Mouse (Mus musculus) forebrain, embryonic 13.5 days (tissue): Measurements from ENCODE around the gene Ngly1. TPM values are rescaled to one million over a fixed set of nuclear protein-coding genes. Genes with fewer than 3 reads are reported as not detected.

ENCODE experiments used
- ATAC-seq: fragments of 200-750 bp; cut with Nextera tagmentation; 2 replicates; pipeline ENCODE4 v1.8.0; 2017
- H3K27ac ChIP-seq: fragments of 300-500 bp; sonication (generic); 2 replicates; pipeline ENCODE4 v1.5.1; 2015; ENCODE audit warnings: inconsistent platforms, mild to moderate bottlenecking, moderate library complexity
- H3K27me3 ChIP-seq: fragments of 300-500 bp; sonication (generic); 2 replicates; pipeline ENCODE4 v1.6.1; 2015; ENCODE audit warnings: mild to moderate bottlenecking, inconsistent platforms
- H3K36me3 ChIP-seq: fragments of 300-500 bp; sonication (generic); 2 replicates; pipeline ENCODE4 v1.6.1; 2015; ENCODE audit warnings: mild to moderate bottlenecking, inconsistent platforms; ENCODE audit not compliant: poor library complexity, severe bottlenecking
- H3K4me1 ChIP-seq: fragments of 300-500 bp; sonication (generic); 2 replicates; pipeline ENCODE4 v1.6.1; 2015; ENCODE audit warnings: inconsistent platforms
- H3K4me2 ChIP-seq: fragments of 300-500 bp; sonication (generic); 2 replicates; pipeline ENCODE4 v1.6.1; 2015; ENCODE audit warnings: inconsistent platforms, mild to moderate bottlenecking, moderate library complexity
- H3K4me3 ChIP-seq: fragments of 300-500 bp; sonication (generic); 2 replicates; pipeline ENCODE4 v1.5.1; 2015; ENCODE audit warnings: mild to moderate bottlenecking, inconsistent platforms
- H3K9ac ChIP-seq: fragments of 300-500 bp; sonication (generic); 2 replicates; pipeline ENCODE4 v1.6.1; 2015; ENCODE audit warnings: mild to moderate bottlenecking, inconsistent platforms
- H3K9me3 ChIP-seq: fragments of 300-500 bp; sonication (generic); replicated peaks from 2 replicates; pipeline ENCODE4 v1.6.1; 2016; ENCODE audit warnings: inconsistent platforms
- WGBS: fragments of 180-500 bp; shearing (Covaris S2); methylation state at CpG from one replicate; pipeline ENCODE4 v1.1.7; 2015; 5-methylcytosine and 5-hydroxymethylcytosine counted together
- polyA plus RNA-seq: library from polyadenylated mRNA; unstranded; fragments of >200 nt; fragmentation: Nextera tagmentation; extraction: Ambion mirVana; gene quantifications from 2 replicates; pipeline ENCODE4 v1.2.1, GENCODE M21; 2015

The Ngly1 gene
- 26.9 and 30.6 TPM in 2 replicates for polyA plus RNA-seq

DNA sequence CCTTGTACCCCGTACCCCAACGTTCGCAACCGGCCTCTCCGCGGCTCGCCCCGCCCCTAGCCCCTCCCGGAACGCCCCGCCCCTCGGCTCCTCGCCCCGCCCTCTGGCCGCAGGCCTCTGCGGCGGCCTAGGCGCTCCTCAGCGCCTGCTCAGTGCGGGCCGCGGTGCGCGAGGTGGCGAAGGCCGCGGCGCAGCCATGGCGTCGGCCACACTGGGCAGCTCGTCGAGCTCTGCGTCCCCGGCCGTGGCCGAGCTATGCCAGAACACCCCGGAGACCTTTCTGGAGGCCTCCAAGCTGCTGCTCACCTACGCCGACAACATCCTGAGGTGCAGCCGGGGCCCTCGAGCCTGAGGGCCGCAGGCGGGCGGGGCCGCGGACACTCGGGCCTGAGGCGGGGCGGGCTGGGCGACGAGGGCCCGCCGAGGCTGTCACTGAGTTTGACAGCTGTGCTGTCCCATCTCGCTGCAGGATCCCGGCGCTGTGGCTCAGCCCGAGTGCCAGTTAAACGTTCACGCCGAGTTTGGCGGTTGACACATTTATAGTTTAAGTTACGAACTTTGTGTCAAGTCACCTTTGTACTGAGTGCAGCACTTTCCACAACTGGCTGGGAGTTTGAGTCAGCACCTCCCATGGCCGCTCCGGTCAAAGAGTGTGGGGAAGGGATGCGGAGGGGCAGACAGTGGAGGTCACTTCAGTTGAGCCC, at the start of gene Ngly1, which contains the start of gene Oxsm:
Ngly1 (plus strand) TSS at position 110 of the 704 bp plus-strand sequence.
Oxsm (minus strand) TSS at position 638 of the 704 bp plus-strand sequence.
- H3K9ac ChIP-seq = peak within 1 kb of the TSS; percentile 91
- peak within 1 kb of the TSS; percentile 75 for H3K27ac ChIP-seq
- peak; percentile 99 for ATAC-seq
- H3K4me3 ChIP-seq = peak within 1 kb of the TSS; percentile 73
- WGBS = under 1% methylated on average over 55 of the region's 65 CpGs
- no peaks in the 10 kb centered on the region for H3K36me3 ChIP-seq
- peak within 1 kb of the TSS; percentile 73 for H3K4me2 ChIP-seq
- H3K4me1 ChIP-seq = peaks cover 9% of the 10 kb centered on the region
- H3K9me3 ChIP-seq = no peaks in the 10 kb centered on the region
- H3K27me3 ChIP-seq = no peaks in the 10 kb centered on the region

DNA sequence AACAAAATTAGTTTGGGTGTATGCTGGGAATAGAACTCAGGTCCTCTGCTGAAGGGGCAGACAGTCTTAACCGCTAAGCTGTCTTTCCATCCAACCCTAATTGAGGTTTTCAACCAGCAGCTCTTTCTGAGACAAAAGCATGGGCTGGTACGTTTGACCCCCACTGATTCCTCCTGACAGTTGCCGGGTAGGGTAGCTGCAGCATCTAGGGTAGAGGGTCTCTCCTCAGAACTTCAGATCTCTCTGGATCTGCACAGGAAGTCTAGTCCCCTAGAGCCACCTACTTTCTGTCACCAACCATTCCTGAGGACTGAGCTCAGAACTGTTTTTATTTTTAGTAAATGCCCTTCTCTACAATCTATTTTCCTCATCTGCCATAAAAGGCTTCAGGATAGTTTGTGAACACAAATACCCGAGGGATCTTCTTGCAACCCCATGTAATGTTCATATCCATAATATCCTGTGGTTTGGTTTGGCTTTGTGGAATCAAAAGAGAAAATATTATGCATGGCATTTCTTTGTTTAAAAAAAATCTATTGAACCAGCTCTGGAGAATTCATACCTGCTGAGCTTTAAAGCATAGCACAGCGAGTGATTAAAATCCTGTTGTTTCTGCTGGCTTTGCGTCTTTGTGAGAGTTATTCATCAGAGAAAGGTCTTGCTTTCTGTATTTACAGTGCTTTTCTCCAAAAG, 48.7 kb upstream of the Ngly1 start:
- WGBS = 1% methylated on average over 6 of the region's 6 CpGs
- H3K36me3 ChIP-seq = no peaks in the 10 kb centered on the region
- no peak overlapping the region for H3K9ac ChIP-seq

DNA sequence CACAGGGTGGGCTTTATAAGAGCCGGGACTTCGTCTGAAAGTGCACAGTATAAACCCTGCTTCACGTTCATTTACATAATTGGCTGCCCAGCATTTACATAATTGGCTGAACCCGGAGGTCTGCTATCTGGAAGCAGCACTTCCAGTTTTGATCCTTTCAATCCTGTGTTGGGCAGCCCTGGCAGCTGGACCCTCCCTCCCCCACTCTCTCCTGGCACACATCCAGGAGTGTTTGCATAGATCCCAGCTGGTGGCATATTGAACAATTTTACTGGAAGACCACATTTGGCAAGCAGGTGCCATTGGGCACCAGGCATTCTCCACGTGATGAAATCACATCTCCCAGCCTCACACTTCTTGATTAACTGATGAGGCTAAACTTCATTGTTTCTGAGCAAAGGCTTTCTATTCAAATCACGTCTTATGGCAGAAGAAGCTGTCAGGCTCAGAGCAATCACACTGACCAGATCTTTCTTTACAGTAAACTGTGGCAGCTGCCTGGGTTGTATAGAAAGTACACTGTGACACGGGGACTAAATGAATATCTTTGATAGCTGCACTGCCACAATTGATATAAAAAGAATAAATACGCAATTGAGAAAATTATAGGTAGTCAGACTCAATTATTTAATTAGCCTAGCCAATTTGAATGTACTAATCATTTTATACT, 48.0 kb upstream of the Ngly1 start:
- Histone ChIP-seq H3K4me1 (peaks cover 30% of the 10 kb centered on the region), H3K9ac (no peak overlapping the region), H3K4me3 (no peak overlapping the region), H3K27ac (peak overlapping the region; percentile 88), H3K9me3 (no peaks in the 10 kb centered on the region), H3K36me3 (no peaks in the 10 kb centered on the region), H3K27me3 (no peaks in the 10 kb centered on the region), H3K4me2 (peak overlapping the region; percentile 48)
- 3% methylated on average over 8 of the region's 8 CpGs for WGBS
- ATAC-seq = peak; percentile 97

More for the DNA sequence above, 48.7 kb upstream of the Ngly1 start:
- ATAC-seq = peak; percentile 19; the same call in 1 of the 2 replicates
- Histone ChIP-seq H3K27ac (peak overlapping the region; percentile 88), H3K27me3 (no peaks in the 10 kb centered on the region), H3K4me2 (peak overlapping the region; percentile 48), H3K9me3 (no peaks in the 10 kb centered on the region), H3K4me1 (peaks cover 30% of the 10 kb centered on the region), H3K4me3 (no peak overlapping the region)

DNA sequence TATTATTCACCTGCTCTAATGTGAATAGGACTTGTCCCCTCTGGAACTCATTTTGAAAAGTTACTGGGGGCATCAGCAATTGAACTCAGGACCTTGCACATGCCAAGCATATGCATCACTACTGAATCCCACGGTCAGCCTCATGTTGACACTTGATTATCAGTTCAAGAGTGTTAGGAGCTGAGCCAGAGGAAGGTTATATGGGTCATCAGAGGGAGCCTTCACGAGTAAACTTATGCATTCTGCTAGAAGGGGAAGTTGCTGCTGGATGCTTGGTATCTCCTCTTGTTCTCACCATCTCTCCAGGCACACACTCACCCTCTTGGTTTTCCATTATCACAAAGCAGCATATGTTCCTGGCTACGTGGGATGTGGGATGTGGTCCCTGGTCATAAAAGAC, 47.4 kb upstream of the Ngly1 start:
- H3K9me3 ChIP-seq = no peaks in the 10 kb centered on the region
- peaks cover 30% of the 10 kb centered on the region for H3K4me1 ChIP-seq
- no peaks in the 10 kb centered on the region for H3K36me3 ChIP-seq
- no peak overlapping the region for H3K4me3 ChIP-seq
- H3K4me2 ChIP-seq = no peak overlapping the region
- no peaks in the 10 kb centered on the region for H3K27me3 ChIP-seq
- peak; percentile 28 for ATAC-seq
- WGBS = 16% methylated on average over 3 of the region's 3 CpGs
- no peak overlapping the region for H3K9ac ChIP-seq
- H3K27ac ChIP-seq = peak overlapping the region; percentile 88

DNA sequence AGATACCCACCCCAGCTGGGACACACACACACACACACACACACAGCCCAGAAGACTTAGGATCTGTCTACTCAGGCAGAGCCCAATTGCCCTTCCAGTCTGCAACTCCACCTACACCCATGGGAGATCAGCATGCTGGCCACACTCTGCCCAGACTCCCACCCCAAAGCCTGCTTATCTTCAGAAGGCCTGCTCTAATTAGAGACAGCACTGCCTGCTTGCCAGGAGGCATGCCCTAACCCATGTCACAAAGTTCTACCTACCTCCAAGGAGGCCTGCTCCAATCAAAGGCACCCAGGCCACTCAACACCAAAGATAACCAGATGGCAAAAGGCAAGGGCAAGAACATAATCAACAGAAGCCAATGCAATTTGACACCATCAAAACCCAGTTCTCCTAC, 41.4 kb upstream of the Ngly1 start:
- H3K4me2 ChIP-seq = no peak overlapping the region
- no peak overlapping the region for H3K9ac ChIP-seq
- no peaks in the 10 kb centered on the region for H3K27me3 ChIP-seq
- H3K9me3 ChIP-seq = no peaks in the 10 kb centered on the region
- H3K36me3 ChIP-seq = no peaks in the 10 kb centered on the region
- no peak overlapping the region for H3K27ac ChIP-seq
- H3K4me1 ChIP-seq = peaks cover 2% of the 10 kb centered on the region; the same call in 1 of the 2 replicates
- no peak for ATAC-seq
- H3K4me3 ChIP-seq = no peak overlapping the region

DNA sequence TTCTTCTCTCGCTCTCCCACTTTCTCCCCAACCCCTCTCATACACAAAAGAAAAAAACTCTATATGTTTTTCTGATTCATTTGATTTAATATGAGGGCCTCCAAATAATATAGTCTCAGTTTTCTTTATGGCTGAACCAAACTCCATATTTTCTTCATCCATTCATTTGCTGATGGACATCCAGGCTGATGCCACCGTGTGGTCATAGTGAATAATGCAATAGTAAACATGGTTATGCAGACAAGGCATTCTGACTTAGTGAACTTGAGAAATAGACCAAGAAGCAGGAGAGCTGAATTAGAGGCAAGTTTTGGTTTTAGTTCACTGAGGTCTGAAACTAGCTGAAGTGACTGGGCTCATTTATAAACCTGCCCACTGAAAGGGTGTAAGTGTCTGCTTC, 30.1 kb upstream of the Ngly1 start:
- Histone ChIP-seq H3K27ac (no peak overlapping the region), H3K27me3 (no peaks in the 10 kb centered on the region), H3K4me1 (no peaks in the 10 kb centered on the region), H3K9ac (no peak overlapping the region), H3K4me2 (no peak overlapping the region), H3K4me3 (no peak overlapping the region), H3K9me3 (no peaks in the 10 kb centered on the region), H3K36me3 (no peaks in the 10 kb centered on the region)
- no peak for ATAC-seq
- 60% methylated on average over 2 of the region's 2 CpGs for WGBS

DNA sequence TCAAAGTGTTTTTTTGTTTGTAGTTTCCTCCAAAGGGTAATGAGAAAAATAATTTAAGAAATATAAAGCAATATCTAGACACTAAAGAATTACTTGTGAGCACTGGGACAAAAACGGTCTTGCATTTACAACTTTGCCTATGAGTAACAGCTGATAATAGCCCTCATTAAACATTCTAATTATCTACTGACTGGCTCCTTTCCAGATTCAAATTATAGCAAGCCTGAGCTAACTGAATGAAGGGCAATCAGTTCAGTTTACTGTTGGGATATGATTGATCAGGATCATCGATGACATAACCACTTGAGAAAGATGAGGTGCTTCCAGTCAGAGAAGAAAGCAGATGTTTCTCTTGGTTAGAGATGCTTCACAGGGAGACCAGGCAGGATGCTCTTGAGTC, 19.7 kb upstream of the Ngly1 start:
- ATAC-seq = peak; percentile 17; the same call in 1 of the 2 replicates
- 43% methylated on average over 2 of the region's 2 CpGs for WGBS

DNA sequence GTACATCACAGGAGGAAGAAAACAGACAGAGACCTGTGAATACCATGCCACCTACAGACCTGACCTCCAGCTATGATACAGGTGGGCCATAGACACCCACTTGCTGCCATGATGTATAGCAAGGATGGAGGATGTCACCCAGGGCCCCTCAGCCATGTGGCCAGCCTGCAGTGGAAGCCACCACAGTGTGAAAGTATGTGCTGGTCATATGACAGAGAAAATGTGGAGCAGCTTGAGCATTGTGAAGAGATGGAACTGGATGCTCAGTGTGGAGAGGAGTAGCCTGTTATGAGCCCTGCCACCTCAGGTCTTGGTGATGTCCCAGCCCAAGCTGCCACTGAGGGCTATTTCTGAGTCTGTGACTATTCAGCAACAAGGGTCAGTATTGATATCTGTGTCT, 18.5 kb upstream of the Ngly1 start:
- H3K27me3 ChIP-seq = no peaks in the 10 kb centered on the region
- H3K9ac ChIP-seq = no peak overlapping the region
- no peaks in the 10 kb centered on the region for H3K36me3 ChIP-seq
- no peak overlapping the region for H3K4me3 ChIP-seq
- H3K4me2 ChIP-seq = no peak overlapping the region
- H3K27ac ChIP-seq = no peak overlapping the region
- peak; percentile 64; the same call in 1 of the 2 replicates for ATAC-seq
- H3K4me1 ChIP-seq = peaks cover 8% of the 10 kb centered on the region; the same call in 1 of the 2 replicates
- no peaks in the 10 kb centered on the region for H3K9me3 ChIP-seq

More for the DNA sequence above, 19.7 kb upstream of the Ngly1 start:
- Histone ChIP-seq H3K36me3 (no peaks in the 10 kb centered on the region), H3K4me3 (no peak overlapping the region), H3K9ac (no peak overlapping the region), H3K4me2 (no peak overlapping the region), H3K27me3 (no peaks in the 10 kb centered on the region), H3K9me3 (no peaks in the 10 kb centered on the region), H3K27ac (no peak overlapping the region), H3K4me1 (peaks cover 8% of the 10 kb centered on the region; the same call in 1 of the 2 replicates)

DNA sequence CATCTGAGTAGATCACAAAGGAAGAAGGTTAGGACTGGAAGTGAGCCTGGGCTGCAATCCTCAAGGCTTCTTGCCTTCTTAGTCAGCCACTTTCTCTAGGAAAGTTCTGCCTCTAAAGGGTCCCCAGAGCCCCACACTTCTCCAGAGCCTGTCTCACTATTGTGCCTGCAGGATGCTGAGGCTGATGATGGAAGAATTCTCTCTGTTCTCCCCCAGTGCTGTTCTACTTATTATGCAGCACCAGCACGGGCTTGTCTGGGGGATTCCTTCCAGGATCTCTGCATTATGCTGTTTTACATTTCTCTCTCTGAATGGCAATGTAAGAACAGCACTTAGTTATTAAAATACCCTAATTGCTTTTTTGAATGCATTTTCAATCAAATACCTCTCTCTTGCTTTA, 15.6 kb upstream of the Ngly1 start:
- H3K27me3 ChIP-seq = no peaks in the 10 kb centered on the region
- H3K4me1 ChIP-seq = peaks cover 8% of the 10 kb centered on the region; the same call in 1 of the 2 replicates
- H3K36me3 ChIP-seq = 0 out of 2 replicates have a peak, but pooled peaks cover 6% of the 10 kb centered on the region
- no peak overlapping the region; the same call in 1 of the 2 replicates for H3K27ac ChIP-seq
- peaks cover 4% of the 10 kb centered on the region; the same call in 1 of the 2 replicates for H3K9me3 ChIP-seq
- no peak overlapping the region for H3K4me2 ChIP-seq
- 12% methylated on average over 1 of the region's 1 CpGs for WGBS
- ATAC-seq = no peak
- H3K9ac ChIP-seq = no peak overlapping the region
- no peak overlapping the region for H3K4me3 ChIP-seq

DNA sequence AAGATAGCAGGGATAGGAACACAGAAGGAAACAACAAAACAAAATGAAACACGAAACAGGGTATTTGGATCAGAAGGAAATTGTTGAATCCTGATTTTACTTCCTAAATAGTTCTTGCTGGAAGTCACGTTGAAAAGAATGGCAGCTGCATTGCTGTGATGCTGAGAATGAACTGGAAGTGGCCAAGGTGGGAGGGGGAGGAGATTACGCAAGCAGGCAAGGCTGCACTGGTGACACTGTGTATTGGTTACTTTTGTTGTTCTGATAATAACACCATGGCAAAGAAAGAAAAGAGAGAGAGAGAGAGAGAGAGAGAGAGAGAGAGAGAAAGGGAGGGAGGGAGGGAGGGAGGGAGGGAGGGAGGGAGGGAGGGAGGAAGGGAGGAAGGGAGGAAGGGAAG, 12.6 kb upstream of the Ngly1 start:
- H3K27ac ChIP-seq = no peak overlapping the region
- no peaks in the 10 kb centered on the region for H3K27me3 ChIP-seq
- H3K36me3 ChIP-seq = 0 out of 2 replicates have a peak, but pooled peaks cover 6% of the 10 kb centered on the region
- WGBS = 69% methylated on average over 3 of the region's 3 CpGs
- no peaks in the 10 kb centered on the region for H3K4me1 ChIP-seq
- no peak overlapping the region for H3K9ac ChIP-seq
- H3K4me2 ChIP-seq = no peak overlapping the region
- ATAC-seq = no peak
- peaks cover 4% of the 10 kb centered on the region; the same call in 1 of the 2 replicates for H3K9me3 ChIP-seq
- H3K4me3 ChIP-seq = no peak overlapping the region

DNA sequence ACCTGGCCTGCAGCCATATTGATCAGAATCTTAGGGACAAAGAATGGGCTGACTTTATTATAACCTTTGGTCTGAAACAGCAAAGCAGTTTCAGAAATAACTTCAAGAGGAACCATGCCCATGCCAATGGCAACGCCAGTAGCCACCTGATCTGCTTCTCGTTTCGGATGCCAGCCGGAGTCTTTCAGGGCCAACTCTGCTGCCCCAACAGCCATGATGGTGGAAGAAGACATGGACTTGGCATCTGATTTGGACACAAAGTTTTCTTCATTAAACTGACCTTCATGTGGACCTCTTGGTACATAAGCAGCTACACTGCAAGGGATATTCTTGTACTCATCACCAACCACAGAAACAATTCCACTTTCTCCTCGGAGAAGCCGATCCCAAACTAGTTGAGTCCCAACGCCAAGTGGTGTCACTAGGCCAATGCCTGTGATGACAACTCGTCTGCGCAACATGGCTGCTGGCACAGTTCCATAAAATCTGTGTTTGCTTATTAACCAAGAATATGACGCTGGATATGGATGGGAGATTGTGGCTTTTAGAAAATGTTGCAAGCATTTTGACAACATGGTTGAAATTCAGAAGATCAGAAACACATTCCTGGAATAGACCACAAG, 6.8 kb upstream of the Ngly1 start:
- Histone ChIP-seq H3K4me2 (peak overlapping the region; percentile 69), H3K9ac (no peak overlapping the region), H3K9me3 (peaks cover 2% of the 10 kb centered on the region; the same call in 1 of the 2 replicates), H3K36me3 (0 out of 2 replicates have a peak, but pooled peaks cover 5% of the 10 kb centered on the region), H3K27ac (no peak overlapping the region), H3K4me3 (peak overlapping the region; percentile 54), H3K4me1 (peaks cover 16% of the 10 kb centered on the region), H3K27me3 (no peaks in the 10 kb centered on the region)
- 94% methylated on average over 10 of the region's 10 CpGs for WGBS
- ATAC-seq = peak; percentile 3; the same call in 1 of the 2 replicates
